Mouse (Mus musculus) midbrain, postnatal 0 days (tissue): ENCODE results near the gene Olfr750. TPM values are rescaled to one million over a fixed set of nuclear protein-coding genes. Genes with fewer than 3 reads are reported as not detected.
A peak's percentile ranks its signal among the peaks of the same experiment; 100 is the strongest.

Experiments
- ATAC-seq: fragments of 200-750 bp; cut with Nextera tagmentation; 2 replicates; pipeline ENCODE4 v1.8.0; 2017; ENCODE audit warnings: moderate number of reproducible peaks, mild to moderate bottlenecking, moderate TSS enrichment, moderate library complexity; ENCODE audit not compliant: low FRiP score
- DNase-seq: peaks from one replicate; pipeline ENCODE4 v3.0.0-alpha.2; 2015; ENCODE audit warnings: low spot score
- H3K27ac ChIP-seq: fragments of 300-500 bp; sonication (generic); 2 replicates; pipeline ENCODE4 v1.5.1; 2014; ENCODE audit warnings: low read depth, mild to moderate bottlenecking, low read length, mixed read lengths
- H3K27me3 ChIP-seq: fragments of 300-500 bp; sonication (generic); 2 replicates; pipeline ENCODE4 v1.6.1; 2014; ENCODE audit warnings: low read length, control low read depth, mixed read lengths; ENCODE audit not compliant: insufficient read depth
- H3K36me3 ChIP-seq: fragments of 300-500 bp; sonication (generic); 2 replicates; pipeline ENCODE4 v1.6.1; 2014; ENCODE audit warnings: low read length, control low read depth, mixed read lengths; ENCODE audit not compliant: insufficient read depth
- H3K4me1 ChIP-seq: fragments of 300-500 bp; sonication (generic); 2 replicates; pipeline ENCODE4 v1.6.1; 2014; ENCODE audit warnings: mild to moderate bottlenecking, control low read depth, antibody characterized with exemption, low read length, mixed read lengths; ENCODE audit not compliant: insufficient read depth
- H3K4me2 ChIP-seq: fragments of 300-500 bp; sonication (generic); 2 replicates; pipeline ENCODE4 v1.6.1; 2014; ENCODE audit warnings: low read depth, mild to moderate bottlenecking, low read length, mixed read lengths; ENCODE audit not compliant: poor library complexity, severe bottlenecking
- H3K4me3 ChIP-seq: fragments of 300-500 bp; sonication (generic); 2 replicates; pipeline ENCODE4 v1.5.1; 2014; ENCODE audit warnings: low read depth, mild to moderate bottlenecking, low read length, moderate library complexity
- H3K9ac ChIP-seq: fragments of 300-500 bp; sonication (generic); replicated peaks from 2 replicates; pipeline ENCODE4 v1.6.1; 2014; ENCODE audit warnings: mild to moderate bottlenecking, low read length, moderate library complexity, mixed read lengths; ENCODE audit not compliant: poor library complexity, severe bottlenecking
- H3K9me3 ChIP-seq: fragments of 300-500 bp; sonication (generic); 2 replicates; pipeline ENCODE4 v1.6.1; 2016; ENCODE audit warnings: low read length, control low read depth
- CTCF ChIP-seq: IDR thresholded peaks from 2 replicates; pipeline ENCODE4 v1.5.1; 2016; ENCODE audit warnings: antibody characterized with exemption, mild to moderate bottlenecking
- WGBS: fragments of 180-500 bp; shearing (Covaris S2); extraction: QIAGEN DNeasy Blood & Tissue Kit; methylation state at CpG from one replicate; pipeline ENCODE4 v1.1.7; 2014; 5-methylcytosine and 5-hydroxymethylcytosine counted together
- polyA plus RNA-seq: library from polyadenylated mRNA; unstranded; fragments of >200 nt; fragmentation: Nextera tagmentation; extraction: Ambion mirVana; gene quantifications from 2 replicates; pipeline ENCODE4 v1.2.1, GENCODE M21; 2015
- total RNA-seq: library from RNA; depleted of rRNA; stranded (reverse); fragments of >200 nt; gene quantifications from 2 replicates; pipeline ENCODE4 v1.2.3, GENCODE M21; 2014

Olfr750 gene
- total and polyA plus RNA-seq, 2 experiments from 2014 or later: 0.07 TPM; not detected in 1

- WGBS: 78% methylated on average over 2 of the region's 2 CpGs
- no peak for DNase-seq
- H3K4me3 ChIP-seq: no peak overlapping the region
These were observed 10.9 kb upstream of the Olfr750 start for GRCm38 (mm10) chr14:51085086-51085485.

GRCm38 (mm10) chr14:51083805-51084204, 9.6 kb upstream of the Olfr750 start:
- Histone ChIP-seq H3K4me2 (peak overlapping the region; percentile 89), H3K27ac (no peak overlapping the region), H3K4me3 (peak overlapping the region; percentile 56), H3K9me3 (no peaks in the 10 kb centered on the region), H3K36me3 (no peaks in the 10 kb centered on the region), H3K9ac (0 out of 2 replicates have a peak overlapping the region, but pooled peaks have one; percentile 24), H3K4me1 (peaks cover 5% of the 10 kb centered on the region; the same call in 1 of the 2 replicates), H3K27me3 (no peaks in the 10 kb centered on the region)
- TF ChIP-seq CTCF: no peak
- 15% methylated on average over 7 of the region's 7 CpGs for WGBS
- DNase-seq: no peak
- no peak for ATAC-seq

More at GRCm38 (mm10) chr14:51085086-51085485, 10.9 kb upstream of the Olfr750 start:
- TF ChIP-seq CTCF: no peak
- H3K27me3 ChIP-seq: no peaks in the 10 kb centered on the region
- no peaks in the 10 kb centered on the region for H3K9me3 ChIP-seq
- ATAC-seq: no peak
- H3K36me3 ChIP-seq: no peaks in the 10 kb centered on the region
- H3K27ac ChIP-seq: no peak overlapping the region
- peaks cover 5% of the 10 kb centered on the region; the same call in 1 of the 2 replicates for H3K4me1 ChIP-seq
- no peak overlapping the region for H3K4me2 ChIP-seq
- H3K9ac ChIP-seq: no peak overlapping the region

GRCm38 (mm10) chr14:51082599-51083581, 8.7 kb upstream of the Olfr750 start:
- ATAC-seq (peak; percentile 70), DNase-seq (peak; percentile 54)
- no peak for TF ChIP-seq CTCF
- Histone ChIP-seq H3K4me2 (peak overlapping the region; percentile 89), H3K4me3 (peak overlapping the region; percentile 56), H3K36me3 (no peaks in the 10 kb centered on the region), H3K9ac (peak overlapping the region; percentile 54; the same call in 1 of the 2 replicates), H3K9me3 (no peaks in the 10 kb centered on the region), H3K4me1 (peaks cover 5% of the 10 kb centered on the region; the same call in 1 of the 2 replicates), H3K27me3 (no peaks in the 10 kb centered on the region), H3K27ac (no peak overlapping the region)
- 2% methylated on average over 38 of the region's 40 CpGs for WGBS

- H3K4me1 ChIP-seq: peaks cover 5% of the 10 kb centered on the region; the same call in 1 of the 2 replicates
- no peak for TF ChIP-seq CTCF
- 98% methylated on average over 2 of the region's 2 CpGs for WGBS
- ATAC-seq: no peak
- no peaks in the 10 kb centered on the region for H3K27me3 ChIP-seq
- no peak overlapping the region for H3K27ac ChIP-seq
- H3K9ac ChIP-seq: no peak overlapping the region
- DNase-seq: no peak
- no peak overlapping the region for H3K4me2 ChIP-seq
- no peak overlapping the region for H3K4me3 ChIP-seq
- no peaks in the 10 kb centered on the region for H3K36me3 ChIP-seq
- no peaks in the 10 kb centered on the region for H3K9me3 ChIP-seq
These were observed 6.8 kb upstream of the Olfr750 start for GRCm38 (mm10) chr14:51081035-51081434.

- DNase-seq (no peak), ATAC-seq (no peak)
- no peaks in the 10 kb centered on the region for H3K9me3 ChIP-seq
- 82% methylated on average over 1 of the region's 1 CpGs for WGBS
- no peak overlapping the region for H3K9ac ChIP-seq
- H3K27ac ChIP-seq: no peak overlapping the region
- no peaks in the 10 kb centered on the region for H3K27me3 ChIP-seq
- H3K4me3 ChIP-seq: no peak overlapping the region
- TF ChIP-seq CTCF: no peak
- H3K36me3 ChIP-seq: no peaks in the 10 kb centered on the region
- peaks cover 5% of the 10 kb centered on the region; the same call in 1 of the 2 replicates for H3K4me1 ChIP-seq
- no peak overlapping the region for H3K4me2 ChIP-seq
These were observed 4.9 kb upstream of the Olfr750 start for GRCm38 (mm10) chr14:51079180-51079579.

- no peak overlapping the region for H3K4me2 ChIP-seq
- H3K4me3 ChIP-seq: no peak overlapping the region
- TF ChIP-seq CTCF: 0 out of 2 replicates have a peak, but pooled peaks have one; percentile 23
- WGBS: 86% methylated on average over 2 of the region's 2 CpGs
- H3K9me3 ChIP-seq: no peaks in the 10 kb centered on the region
- H3K36me3 ChIP-seq: no peaks in the 10 kb centered on the region
- peaks cover 5% of the 10 kb centered on the region; the same call in 1 of the 2 replicates for H3K4me1 ChIP-seq
- no peak overlapping the region for H3K27ac ChIP-seq
- ATAC-seq (no peak), DNase-seq (peak; percentile 27)
- no peak overlapping the region for H3K9ac ChIP-seq
- no peaks in the 10 kb centered on the region for H3K27me3 ChIP-seq
These were observed 4.6 kb downstream of the Olfr750 start for GRCm38 (mm10) chr14:51069617-51070016.
